Mouse (Mus musculus): ENCODE measurements around the gene Ccnt1. TPM values are rescaled to one million over a fixed set of nuclear protein-coding genes. Genes with fewer than 3 reads are reported as not detected.

Gene Ccnt1
- polyA plus RNA-seq, 1 experiment from 2014 or later: 61.2 TPM

Small RNA genes within 50 kb of the gene (microRNA-seq; reads per million reads assigned to microRNA genes)
- gene Mir1291: not detected

Other genes starting within 250 kb of the Ccnt1 start
- not detected in 2 replicates for gene Olfr284, start 229.9 kb downstream of the Ccnt1 start, polyA plus RNA-seq (2016; fragmentation: Nextera tagmentation; extraction: Ambion mirVana)
- 0.08 TPM in 1 of 2 replicates, not detected in the other for gene Olfr283, start 190.0 kb downstream of the Ccnt1 start, polyA plus RNA-seq (2016; fragmentation: Nextera tagmentation; extraction: Ambion mirVana)
- gene Olfr282, start 139.7 kb downstream of the Ccnt1 start, polyA plus RNA-seq (2016; fragmentation: Nextera tagmentation; extraction: Ambion mirVana): not detected in 2 replicates
- gene Olfr281, start 118.3 kb downstream of the Ccnt1 start, polyA plus RNA-seq (2016; fragmentation: Nextera tagmentation; extraction: Ambion mirVana): 0.05 TPM in 1 of 2 replicates, not detected in the other
- gene OR5BS1P, start 101.0 kb downstream of the Ccnt1 start, polyA plus RNA-seq (2016; fragmentation: Nextera tagmentation; extraction: Ambion mirVana): not detected in 2 replicates
- gene Lalba, start 88.2 kb downstream of the Ccnt1 start, polyA plus RNA-seq (2016; fragmentation: Nextera tagmentation; extraction: Ambion mirVana): not detected in 2 replicates
- not detected in 2 replicates for gene Olfr279, start 78.5 kb downstream of the Ccnt1 start, polyA plus RNA-seq (2016; fragmentation: Nextera tagmentation; extraction: Ambion mirVana)
- 178 and 183 TPM in 2 replicates for gene Kansl2, start 36.7 kb downstream of the Ccnt1 start, polyA plus RNA-seq (2016; fragmentation: Nextera tagmentation; extraction: Ambion mirVana)
- gene 4930415O20Rik, start 81 bp upstream of the Ccnt1 start, polyA plus RNA-seq (2016; fragmentation: Nextera tagmentation; extraction: Ambion mirVana): not detected in 2 replicates
- gene Adcy6, start 39.2 kb upstream of the Ccnt1 start, polyA plus RNA-seq (2016; fragmentation: Nextera tagmentation; extraction: Ambion mirVana): 12.9 and 14.2 TPM in 2 replicates
- gene Cacnb3, start 59.9 kb upstream of the Ccnt1 start, polyA plus RNA-seq (2016; fragmentation: Nextera tagmentation; extraction: Ambion mirVana): 77.1 and 80.4 TPM in 2 replicates
- gene Ddx23, start 92.0 kb upstream of the Ccnt1 start, polyA plus RNA-seq (2016; fragmentation: Nextera tagmentation; extraction: Ambion mirVana): 23.9 and 24.1 TPM in 2 replicates
- 3.9 TPM in 2 replicates for gene Rnd1, start 106.5 kb upstream of the Ccnt1 start, polyA plus RNA-seq (2016; fragmentation: Nextera tagmentation; extraction: Ambion mirVana)
- gene Ccdc65, start 137.3 kb upstream of the Ccnt1 start, polyA plus RNA-seq (2016; fragmentation: Nextera tagmentation; extraction: Ambion mirVana): 1.5 and 1.7 TPM in 2 replicates
- gene Fkbp11, start 157.3 kb upstream of the Ccnt1 start, polyA plus RNA-seq (2016; fragmentation: Nextera tagmentation; extraction: Ambion mirVana): 6.2 and 8.5 TPM in 2 replicates
- gene Arf3, start 192.3 kb upstream of the Ccnt1 start, polyA plus RNA-seq (2016; fragmentation: Nextera tagmentation; extraction: Ambion mirVana): 58.2 and 58.3 TPM in 2 replicates
- gene Wnt10b, start 207.2 kb upstream of the Ccnt1 start, polyA plus RNA-seq (2016; fragmentation: Nextera tagmentation; extraction: Ambion mirVana): 0.18 and 0.24 TPM in 2 replicates
- gene Wnt1, start 218.9 kb upstream of the Ccnt1 start, polyA plus RNA-seq (2016; fragmentation: Nextera tagmentation; extraction: Ambion mirVana): 0.18 and 0.61 TPM in 2 replicates
- gene Ddn, start 238.6 kb upstream of the Ccnt1 start, polyA plus RNA-seq (2016; fragmentation: Nextera tagmentation; extraction: Ambion mirVana): 0.22 TPM in 1 of 2 replicates, not detected in the other

Data from forebrain, embryonic 12.5 days (tissue).